Mouse (Mus musculus) cortical plate, adult 2 months (tissue): ENCODE measurements around the gene Nfe2l3. TPM values are rescaled to one million over a fixed set of nuclear protein-coding genes. Genes with fewer than 3 reads are reported as not detected.
"Not testable (repeated sequence)": the region's sequence is repeated elsewhere in the genome, so short reads cannot be mapped to it uniquely, and the experiment has no call there.

Experiments
- H3K27ac ChIP-seq: fragments of 200-500 bp; 2 replicates; pipeline ENCODE4 v1.5.1; 2012; ENCODE audit warnings: low read length, control low read depth, inconsistent platforms; ENCODE audit not compliant: insufficient read depth
- H3K4me1 ChIP-seq: fragments of 200-500 bp; 2 replicates; pipeline ENCODE4 v1.6.1; 2011; ENCODE audit warnings: low read length; ENCODE audit not compliant: control insufficient read depth, insufficient read depth
- H3K4me3 ChIP-seq: fragments of 200-500 bp; 2 replicates; pipeline ENCODE4 v1.5.1; 2011; ENCODE audit warnings: mild to moderate bottlenecking, low read length, control low read depth; ENCODE audit not compliant: insufficient read depth
- CTCF ChIP-seq: fragments of 200-500 bp; IDR thresholded peaks from 2 replicates; pipeline ENCODE4 v1.5.1; 2011; ENCODE audit warnings: mild to moderate bottlenecking, control low read depth, low read length; ENCODE audit not compliant: insufficient read depth; ENCODE audit errors: extremely low read depth
- POLR2A ChIP-seq: fragments of 200-500 bp; IDR thresholded peaks from 2 replicates; pipeline ENCODE4 v1.6.1; 2011; ENCODE audit warnings: mild to moderate bottlenecking, low read length, control low read depth; ENCODE audit not compliant: insufficient read depth; ENCODE audit errors: extremely low read depth
- polyA plus RNA-seq: library from polyadenylated mRNA; depleted of rRNA; stranded (reverse); fragments of >200 nt; gene quantifications from 2 replicates; pipeline ENCODE4 v1.2.3, GENCODE M21; 2012; rRNA removed

The Nfe2l3 gene
- 3.3 and 3.8 TPM in 2 replicates for polyA plus RNA-seq

GRCm38 (mm10) chr6:51432535-51433397 is at the start of gene Nfe2l3:
Gene Nfe2l3 (plus strand): TSS chr6:51432670.
- peak within 1 kb of the TSS; percentile 55 for H3K4me3 ChIP-seq
- TF ChIP-seq POLR2A (0 out of 2 replicates have a peak, but pooled peaks have one; percentile 12), CTCF (no peak)
- peak within 1 kb of the TSS; percentile 79; the same call in 1 of the 2 replicates for H3K27ac ChIP-seq
- no peaks in the 10 kb centered on the region for H3K4me1 ChIP-seq

- no peak for TF ChIP-seq POLR2A
- TF ChIP-seq CTCF = peak; percentile 79
- Histone ChIP-seq H3K4me1 (no peaks in the 10 kb centered on the region), H3K4me3 (no peak overlapping the region), H3K27ac (no peak overlapping the region)
Measured at GRCm38 (mm10) chr6:51383769-51384755, 48.4 kb upstream of the Nfe2l3 start.

GRCm38 (mm10) chr6:51390505-51390904 is 42.0 kb upstream of the Nfe2l3 start:
- no peak overlapping the region for H3K4me3 ChIP-seq
- no peak overlapping the region for H3K27ac ChIP-seq
- no peaks in the 10 kb centered on the region for H3K4me1 ChIP-seq
- TF ChIP-seq CTCF (no peak), POLR2A (no peak)

GRCm38 (mm10) chr6:51391816-51392490 is 40.5 kb upstream of the Nfe2l3 start:
- TF ChIP-seq POLR2A (no peak), CTCF (no peak)
- Histone ChIP-seq H3K4me3 (no peak overlapping the region), H3K4me1 (no peaks in the 10 kb centered on the region), H3K27ac (no peak overlapping the region)

DNA sequence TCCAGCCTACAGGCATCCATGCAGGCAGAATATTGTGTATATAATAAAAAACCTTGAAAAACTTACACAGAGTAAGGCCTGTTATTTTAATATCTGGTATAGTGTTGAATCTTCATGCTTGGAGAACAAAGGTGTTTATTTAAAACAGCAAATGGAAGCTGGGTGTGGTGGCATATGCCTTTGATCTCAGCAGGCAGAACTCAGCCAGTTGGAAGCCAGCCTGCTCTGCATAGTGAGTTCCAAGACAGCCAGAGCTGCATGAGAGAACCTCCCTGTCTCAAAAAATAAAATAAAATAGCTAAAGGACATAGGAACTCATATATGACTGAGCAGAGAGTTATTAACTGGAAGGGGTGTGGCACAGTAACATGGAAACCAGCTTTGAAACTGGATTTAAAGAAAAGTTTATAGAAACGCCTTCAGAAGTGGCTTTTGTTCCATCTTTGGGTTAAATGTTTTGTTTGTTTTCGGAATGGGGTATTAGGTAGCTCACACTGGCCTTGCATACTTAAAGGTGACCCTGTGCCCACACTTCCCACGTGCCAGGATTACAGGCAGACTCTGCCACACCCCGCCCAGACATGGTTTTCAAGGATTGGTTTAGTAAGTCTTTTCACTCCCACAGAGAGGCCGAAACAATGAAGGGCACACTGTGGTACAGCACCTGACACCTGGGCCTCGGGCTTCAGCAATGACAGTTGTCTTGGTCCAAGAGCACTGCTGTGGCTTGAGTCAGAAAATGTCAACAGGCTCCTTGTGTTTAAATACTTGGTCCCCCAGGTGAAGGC is 38.9 kb upstream of the Nfe2l3 start:
- H3K27ac ChIP-seq = no peak overlapping the region
- H3K4me1 ChIP-seq = no peaks in the 10 kb centered on the region
- TF ChIP-seq CTCF = no peak
- TF ChIP-seq POLR2A = no peak
- H3K4me3 ChIP-seq = no peak overlapping the region

DNA sequence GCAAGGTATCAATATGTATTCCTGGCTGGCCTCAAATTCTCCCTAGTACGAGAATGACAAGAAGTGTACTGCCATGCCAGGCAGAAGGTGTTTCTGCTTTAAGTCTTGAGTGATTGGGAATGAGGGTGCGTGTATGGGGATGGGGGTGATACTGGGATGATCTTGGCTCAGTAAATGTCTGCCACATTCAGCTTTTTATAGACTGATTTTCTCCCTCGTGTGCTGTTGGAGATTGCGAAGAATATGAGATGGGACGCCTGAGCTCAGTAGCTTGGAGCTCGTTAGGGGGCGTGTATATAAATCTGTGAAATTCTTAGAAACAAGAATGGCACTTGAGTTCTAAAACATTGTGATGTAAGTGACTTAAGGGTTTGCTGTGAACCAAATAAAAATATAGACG is 38.1 kb upstream of the Nfe2l3 start:
- H3K27ac ChIP-seq, H3K4me1 ChIP-seq, H3K4me3 ChIP-seq: not testable (repeated sequence)

DNA sequence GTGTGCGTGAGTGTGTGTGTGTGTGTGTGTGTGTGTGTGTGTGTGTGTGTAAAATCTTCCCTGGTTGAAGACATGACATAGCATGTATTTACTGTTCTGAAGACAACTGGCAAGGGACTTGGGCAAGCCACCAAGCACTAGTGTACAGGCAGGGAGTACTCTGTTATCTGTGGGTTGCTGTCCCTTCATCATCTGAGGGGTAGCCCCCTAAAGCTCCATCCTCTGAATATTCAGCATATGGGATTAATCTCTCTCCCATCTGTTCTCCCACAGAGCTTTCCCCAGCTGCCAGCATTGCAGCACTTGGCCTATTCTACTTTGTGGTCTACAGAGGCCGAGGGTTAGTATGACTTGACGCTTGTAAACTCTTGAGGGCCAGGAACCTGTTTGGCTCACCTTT is 37.5 kb upstream of the Nfe2l3 start:
- H3K4me1 ChIP-seq, H3K4me3 ChIP-seq, H3K27ac ChIP-seq: not testable (repeated sequence)

- Histone ChIP-seq H3K4me3 (no peak overlapping the region), H3K4me1 (no peaks in the 10 kb centered on the region), H3K27ac (no peak overlapping the region)
- TF ChIP-seq POLR2A (no peak), CTCF (no peak)
Measured at GRCm38 (mm10) chr6:51395486-51395885, 37.0 kb upstream of the Nfe2l3 start.

DNA sequence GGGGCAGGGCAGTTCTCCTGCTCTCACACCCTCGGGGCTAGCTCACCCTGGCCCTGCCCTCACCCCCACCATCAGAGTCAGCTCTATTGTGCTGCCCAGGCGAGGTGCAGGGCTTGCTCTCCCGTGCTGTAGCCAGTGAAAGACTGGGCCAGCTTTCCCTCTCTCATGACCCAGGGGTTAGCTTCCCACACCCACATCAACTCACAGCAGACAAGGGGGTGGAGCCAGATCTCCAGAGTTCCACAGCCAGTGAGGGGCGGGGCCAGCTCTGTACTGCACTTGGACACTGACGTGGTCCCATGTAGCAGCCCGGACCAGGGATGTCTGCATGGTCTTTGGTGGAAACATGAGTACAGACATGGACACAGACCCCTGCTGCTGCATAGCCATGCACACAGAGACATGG is 33.4 kb upstream of the Nfe2l3 start:
- TF ChIP-seq CTCF (no peak), POLR2A (no peak)
- H3K4me3 ChIP-seq = no peak overlapping the region
- no peaks in the 10 kb centered on the region for H3K4me1 ChIP-seq
- no peak overlapping the region for H3K27ac ChIP-seq
